Mouse (Mus musculus) brown adipose tissue, adult 24 weeks (tissue): ENCODE measurements around the gene Sppl2b. TPM values are rescaled to one million over a fixed set of nuclear protein-coding genes. Genes with fewer than 3 reads are reported as not detected.

Source experiments
- H3K27ac ChIP-seq: fragments of 200-500 bp; replicated peaks from 2 replicates; pipeline ENCODE4 v1.5.1; 2012; ENCODE audit warnings: low read depth, mild to moderate bottlenecking, low read length
- H3K4me1 ChIP-seq: fragments of 200-500 bp; 2 replicates; pipeline ENCODE4 v1.6.1; 2012; ENCODE audit warnings: low read length, mixed read lengths; ENCODE audit not compliant: control insufficient read depth, insufficient read depth, insufficient read length
- H3K4me3 ChIP-seq: fragments of 200-500 bp; 2 replicates; pipeline ENCODE4 v1.5.1; 2012; ENCODE audit warnings: low read depth, mild to moderate bottlenecking, low read length, moderate library complexity; ENCODE audit not compliant: insufficient read depth
- polyA plus RNA-seq: library from polyadenylated mRNA; stranded (reverse); fragments of >200 nt; gene quantifications from 2 replicates; pipeline ENCODE4 v1.2.4, GENCODE M21; 2012; ENCODE audit not compliant: missing spikeins, insufficient read depth, insufficient read length

Gene Sppl2b
- polyA plus RNA-seq, 1 experiment: 8.7 TPM

DNA sequence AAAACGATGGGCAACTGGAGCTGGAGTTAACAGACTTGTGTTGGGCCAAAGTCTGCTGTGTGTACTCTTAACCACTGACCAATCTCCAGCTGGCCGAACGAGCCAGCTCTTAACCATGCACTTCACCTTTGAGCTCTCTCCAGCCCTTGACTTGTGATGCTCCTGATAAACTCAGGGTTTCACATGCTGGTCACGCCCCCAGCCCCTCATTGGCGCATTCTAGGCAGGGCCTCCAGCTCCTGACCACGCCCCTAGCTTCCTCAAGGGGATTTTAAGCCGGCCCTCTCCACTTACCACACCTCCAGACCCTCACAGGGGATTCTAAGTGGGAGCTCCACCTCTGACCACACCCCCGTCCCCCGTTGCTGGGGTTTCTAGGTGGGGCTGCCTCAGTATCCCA lies 23.9 kb upstream of the Sppl2b start:
- Histone ChIP-seq H3K27ac (no peak overlapping the region), H3K4me3 (no peak overlapping the region), H3K4me1 (no peaks in the 10 kb centered on the region; the same call in 1 of the 2 replicates)

DNA sequence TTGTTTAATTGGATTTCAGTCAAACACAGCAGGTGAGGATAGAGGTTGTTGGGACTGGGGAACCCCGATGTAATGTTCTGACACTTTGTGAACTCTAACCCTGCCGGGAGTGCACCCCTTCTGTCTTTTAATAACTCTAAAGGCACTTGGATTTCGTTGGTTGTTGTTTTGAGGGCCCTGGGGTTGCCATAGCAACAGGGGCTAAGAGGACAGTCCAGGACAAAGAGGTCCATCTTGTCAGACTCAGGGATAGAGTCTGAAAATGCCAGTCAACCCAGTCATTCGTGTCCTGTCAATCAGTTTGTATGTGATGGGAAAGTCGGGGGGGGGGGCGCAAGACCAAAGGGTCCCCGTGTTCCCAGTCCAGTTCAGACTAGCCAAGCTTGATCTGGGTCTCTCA lies 22.3 kb upstream of the Sppl2b start:
- Histone ChIP-seq H3K4me3 (no peak overlapping the region), H3K4me1 (no peaks in the 10 kb centered on the region; the same call in 1 of the 2 replicates), H3K27ac (no peak overlapping the region)

DNA sequence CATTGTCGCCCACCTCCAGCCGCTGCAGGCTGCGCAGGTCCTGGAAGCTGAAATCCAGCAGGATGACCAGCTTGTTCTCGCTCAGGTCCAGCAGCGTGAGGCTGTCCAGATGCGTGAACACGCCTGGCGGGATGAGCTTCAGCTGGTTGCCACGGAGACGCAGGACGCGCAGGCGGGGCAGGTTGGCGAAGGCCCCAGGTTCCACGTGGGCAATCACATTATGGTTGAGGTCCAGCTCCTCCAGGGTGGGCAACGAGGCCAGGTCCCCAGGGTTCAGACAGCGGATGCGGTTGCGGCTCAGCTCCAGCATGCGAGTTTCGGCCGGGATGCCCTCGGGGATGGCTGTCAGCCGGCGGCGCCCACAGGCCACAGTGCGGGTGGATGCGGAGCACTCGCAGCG lies 19.5 kb upstream of the Sppl2b start:
- no peak overlapping the region for H3K27ac ChIP-seq
- no peaks in the 10 kb centered on the region for H3K4me1 ChIP-seq

DNA sequence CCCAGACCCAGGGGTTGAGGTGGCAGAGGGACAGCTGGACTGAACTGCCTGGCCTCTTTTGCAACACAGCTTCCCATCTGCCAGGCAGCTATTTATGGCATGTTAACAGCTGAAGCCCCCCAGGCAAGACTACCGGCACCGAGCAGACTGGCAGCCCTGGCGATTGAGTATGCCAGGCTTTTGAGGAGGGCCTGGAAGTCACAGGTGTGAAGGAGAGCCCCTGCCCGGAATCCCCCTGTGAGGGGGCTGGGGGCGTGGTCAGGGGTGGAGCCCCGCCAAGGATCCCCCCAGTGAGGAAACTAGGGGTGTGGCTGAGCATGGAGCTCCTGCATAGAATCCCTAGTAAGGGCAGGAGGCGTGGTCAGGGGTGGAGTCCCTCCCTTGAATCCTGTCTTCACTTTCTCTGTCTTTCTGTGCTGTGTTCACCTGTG lies 18.1 kb upstream of the Sppl2b start:
- H3K4me1 ChIP-seq: no peaks in the 10 kb centered on the region
- no peak overlapping the region for H3K27ac ChIP-seq
- no peak overlapping the region for H3K4me3 ChIP-seq

More for the DNA sequence above, 19.5 kb upstream of the Sppl2b start:
- no peak overlapping the region for H3K4me3 ChIP-seq

DNA sequence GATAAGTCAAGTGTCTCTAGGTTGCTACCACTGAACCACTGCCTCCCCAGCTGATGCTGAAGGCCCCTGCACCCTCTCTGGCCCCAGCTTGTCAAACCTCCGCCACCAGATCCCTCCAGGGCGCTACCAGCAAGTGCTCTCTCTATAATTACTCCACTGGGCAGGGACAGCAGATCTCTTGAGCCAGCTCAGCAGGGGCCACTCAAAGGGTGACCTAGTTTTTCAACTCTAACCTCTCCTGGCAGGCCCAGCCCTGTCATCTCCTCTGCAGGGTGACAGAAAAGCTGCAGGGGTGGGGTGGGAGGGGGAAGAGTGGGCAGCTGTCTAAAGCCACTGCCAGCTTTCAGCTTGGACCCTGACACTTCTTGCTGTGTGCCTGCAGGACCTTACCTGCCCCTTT lies 17.2 kb upstream of the Sppl2b start:
- H3K27ac ChIP-seq: no peak overlapping the region
- no peaks in the 10 kb centered on the region for H3K4me1 ChIP-seq
- H3K4me3 ChIP-seq: no peak overlapping the region

DNA sequence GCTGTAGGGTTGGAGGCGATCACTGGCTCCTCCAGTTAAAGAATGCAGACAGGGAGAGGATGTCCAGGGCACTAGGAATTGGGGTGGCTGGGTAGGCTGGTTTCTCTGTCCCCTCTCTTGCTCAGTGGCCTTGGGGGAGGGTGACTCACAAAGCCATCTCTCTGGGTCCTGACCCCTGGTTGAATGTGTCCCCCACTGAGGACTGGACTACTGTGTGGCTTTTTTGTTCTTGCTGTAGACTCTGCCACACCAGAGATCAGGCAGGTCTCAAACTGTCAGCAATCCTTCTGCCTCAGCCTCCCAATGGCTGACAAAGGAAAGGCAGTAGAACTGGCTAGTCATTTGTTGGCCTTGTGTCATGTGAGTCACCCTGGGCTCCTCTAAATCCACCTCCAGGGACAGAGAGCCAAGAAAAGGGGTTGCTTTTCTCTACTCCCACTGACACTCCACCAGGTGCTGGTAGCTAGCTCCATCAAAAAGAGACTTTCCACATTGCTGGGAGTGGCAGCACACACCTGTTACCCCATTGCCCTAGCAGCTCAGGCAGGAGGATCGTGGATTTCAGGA lies 16.6 kb upstream of the Sppl2b start:
- Histone ChIP-seq H3K4me3 (no peak overlapping the region), H3K4me1 (no peaks in the 10 kb centered on the region), H3K27ac (no peak overlapping the region)

DNA sequence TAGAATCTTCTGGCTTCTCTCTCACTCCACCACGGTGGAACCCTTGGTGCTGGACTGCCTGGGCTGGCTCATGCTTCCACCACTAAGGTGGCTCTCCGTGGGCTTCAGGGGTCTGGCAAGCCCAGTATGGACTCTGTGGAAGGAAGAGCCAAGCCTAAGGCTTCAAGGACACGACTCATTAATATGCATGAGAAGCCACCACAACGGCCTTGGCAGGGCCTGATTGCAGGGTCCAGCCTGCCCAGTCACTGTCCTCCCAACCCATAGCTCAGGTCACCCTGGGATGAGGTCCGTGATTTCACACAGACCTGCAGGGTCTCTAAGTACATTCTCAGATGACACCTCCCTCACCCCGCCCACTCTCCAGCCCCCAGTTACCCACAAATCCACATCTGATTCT lies 15.2 kb upstream of the Sppl2b start:
- no peak overlapping the region for H3K4me3 ChIP-seq
- H3K4me1 ChIP-seq: no peaks in the 10 kb centered on the region; the same call in 1 of the 2 replicates

DNA sequence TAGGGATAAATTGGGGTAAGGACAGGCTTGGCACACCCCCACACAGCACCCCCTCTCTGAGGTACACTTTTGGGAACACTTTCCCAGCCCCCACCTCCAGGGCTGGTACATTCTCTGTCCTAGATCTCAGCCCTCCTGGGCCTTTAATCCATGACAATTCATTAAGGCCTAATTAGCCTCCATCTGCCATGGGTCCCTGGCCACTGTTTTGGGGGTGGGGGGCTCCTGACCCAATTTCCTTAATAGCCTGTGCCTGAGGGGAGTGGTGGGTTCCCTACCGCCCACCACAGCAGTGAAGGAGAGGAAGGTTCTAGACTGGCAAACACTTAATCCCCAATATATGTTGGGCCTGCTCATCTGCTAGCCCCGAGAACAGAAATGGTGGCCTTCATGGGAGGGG lies 13.4 kb upstream of the Sppl2b start:
- no peak overlapping the region for H3K27ac ChIP-seq
- no peaks in the 10 kb centered on the region; the same call in 1 of the 2 replicates for H3K4me1 ChIP-seq
- no peak overlapping the region for H3K4me3 ChIP-seq

More for the DNA sequence above, 15.2 kb upstream of the Sppl2b start:
- H3K27ac ChIP-seq: no peak overlapping the region

DNA sequence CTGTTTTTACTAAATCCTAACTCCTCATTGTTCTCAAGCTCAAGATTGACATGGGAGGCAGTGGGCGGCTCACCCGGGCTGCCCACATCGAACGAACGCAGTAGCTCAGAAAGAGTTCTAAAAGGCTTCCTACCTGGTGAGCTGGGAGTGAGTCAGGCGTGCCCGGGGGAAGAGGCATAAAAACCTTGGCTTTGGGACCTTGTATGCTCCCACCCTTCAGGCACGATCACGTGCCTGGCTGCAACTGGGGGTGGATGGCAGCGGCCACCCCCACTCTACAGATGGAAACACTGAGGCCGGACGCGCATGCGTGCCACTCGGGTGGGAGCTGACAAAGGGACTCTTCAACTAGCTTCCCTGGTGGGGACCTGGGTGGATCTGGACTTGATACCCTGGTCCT lies 12.7 kb upstream of the Sppl2b start:
- Histone ChIP-seq H3K27ac (no peak overlapping the region), H3K4me3 (no peak overlapping the region), H3K4me1 (no peaks in the 10 kb centered on the region; the same call in 1 of the 2 replicates)

DNA sequence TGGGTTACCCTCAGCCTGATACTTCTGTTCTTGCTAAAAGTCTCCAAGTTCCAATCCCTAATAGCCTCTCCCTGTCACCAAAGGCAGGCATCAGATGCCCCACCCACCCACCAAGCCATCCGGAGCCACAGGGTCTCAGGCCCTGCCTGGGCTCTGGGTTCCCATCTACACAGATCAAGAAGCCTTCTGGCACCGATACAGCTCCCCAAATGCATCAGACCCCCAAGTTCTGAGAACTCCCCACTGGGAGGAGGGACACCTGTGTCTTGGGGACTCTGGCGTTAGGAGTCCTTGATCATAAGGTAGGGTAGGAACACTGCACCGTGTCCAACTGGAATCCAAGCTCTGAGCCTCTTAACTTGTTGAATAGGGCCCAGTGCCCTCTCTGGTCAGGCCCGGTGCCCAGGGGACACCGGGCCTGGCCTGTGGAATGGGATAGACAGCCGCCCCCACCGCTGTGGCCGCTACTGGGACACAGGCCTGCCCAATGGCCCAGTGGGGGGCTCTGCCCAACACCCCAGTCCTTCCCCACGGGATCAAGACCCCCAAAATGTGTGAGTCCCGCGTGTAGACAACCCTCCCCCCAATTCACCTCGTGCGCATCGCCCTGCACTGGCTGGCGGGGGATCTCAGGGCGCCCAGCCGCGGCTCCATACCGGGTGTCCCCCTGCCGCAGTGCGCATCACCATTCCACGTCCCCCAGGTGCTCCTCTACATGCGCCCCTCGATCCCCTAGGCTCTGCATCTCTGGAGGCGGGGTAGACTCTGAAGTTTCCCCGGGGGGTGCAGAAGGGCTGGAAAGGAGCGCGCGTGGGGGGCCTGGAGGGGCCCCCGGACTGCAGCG lies 11.8 kb upstream of the Sppl2b start:
- no peak overlapping the region for H3K4me3 ChIP-seq
- H3K27ac ChIP-seq: no peak overlapping the region
- H3K4me1 ChIP-seq: no peaks in the 10 kb centered on the region; the same call in 1 of the 2 replicates

DNA sequence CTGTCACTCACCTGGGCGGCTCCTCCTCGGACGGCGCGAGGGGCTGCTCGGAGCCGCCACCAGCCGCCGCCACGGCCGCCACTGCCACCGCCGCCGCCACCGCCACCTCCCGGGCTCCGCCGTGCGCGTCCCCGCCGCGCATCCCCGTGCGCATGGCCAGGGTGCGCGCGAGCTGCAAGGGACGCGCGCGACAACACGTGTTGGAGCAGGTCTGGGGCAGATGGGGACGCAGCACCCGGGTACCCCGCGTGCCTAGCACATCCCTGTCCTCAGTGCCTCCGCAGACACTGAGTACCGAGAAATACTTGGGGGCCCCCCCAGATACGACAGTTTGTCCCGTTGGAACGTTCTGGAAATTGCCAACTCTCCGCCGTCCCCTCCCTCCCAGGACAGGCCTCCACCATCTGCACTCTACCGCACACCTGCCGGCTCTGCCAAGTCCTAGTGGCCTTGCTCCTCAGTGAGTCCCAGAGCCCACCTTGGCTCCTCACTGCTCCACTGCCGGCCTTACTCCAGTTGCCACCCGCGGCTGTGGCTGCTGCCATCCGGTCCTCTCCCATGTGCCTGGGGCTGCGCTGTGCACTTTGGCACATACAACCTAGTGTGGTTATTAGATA lies 11.0 kb upstream of the Sppl2b start, which contains the start of gene Lingo3:
Gene Lingo3, minus strand, starts transcription at position 109 of the 617 bp plus-strand sequence.
- Histone ChIP-seq H3K4me1 (no peaks in the 10 kb centered on the region; the same call in 1 of the 2 replicates), H3K27ac (no peak within 1 kb of the TSS), H3K4me3 (no peak within 1 kb of the TSS; the same call in 1 of the 2 replicates)

DNA sequence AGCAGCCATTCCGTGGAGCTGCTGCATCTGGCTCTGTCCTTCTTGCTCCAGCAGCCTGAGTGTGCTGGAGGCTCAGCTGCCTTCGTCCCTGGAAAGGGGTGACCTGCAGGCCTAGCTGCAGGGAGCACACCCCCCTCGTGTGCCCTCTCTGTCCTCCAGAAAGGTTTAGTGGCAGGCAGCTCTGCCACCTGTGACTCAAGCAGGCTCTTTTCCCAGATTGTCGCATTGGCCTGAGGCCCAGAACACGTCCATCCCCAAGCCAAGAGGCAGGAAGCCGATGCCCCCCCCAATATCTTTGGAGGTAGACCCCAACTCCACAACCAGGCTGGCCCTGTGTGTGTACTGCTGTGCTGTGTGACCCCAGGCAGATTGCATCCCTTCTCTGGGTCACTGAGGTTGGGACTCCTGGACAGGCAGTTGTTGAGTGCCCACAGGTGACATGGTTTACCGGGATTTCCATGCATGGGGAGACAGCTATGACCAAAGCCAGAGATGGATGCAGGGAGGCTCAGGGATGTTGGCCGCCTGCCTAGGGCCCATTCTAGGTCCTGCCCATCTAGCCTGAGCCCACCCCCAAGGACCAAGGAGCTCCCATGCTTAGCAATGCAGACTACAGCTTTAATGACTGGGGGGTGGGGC lies 9.9 kb upstream of the Sppl2b start:
- no peaks in the 10 kb centered on the region; the same call in 1 of the 2 replicates for H3K4me1 ChIP-seq
- H3K27ac ChIP-seq: no peak overlapping the region
- H3K4me3 ChIP-seq: no peak overlapping the region

DNA sequence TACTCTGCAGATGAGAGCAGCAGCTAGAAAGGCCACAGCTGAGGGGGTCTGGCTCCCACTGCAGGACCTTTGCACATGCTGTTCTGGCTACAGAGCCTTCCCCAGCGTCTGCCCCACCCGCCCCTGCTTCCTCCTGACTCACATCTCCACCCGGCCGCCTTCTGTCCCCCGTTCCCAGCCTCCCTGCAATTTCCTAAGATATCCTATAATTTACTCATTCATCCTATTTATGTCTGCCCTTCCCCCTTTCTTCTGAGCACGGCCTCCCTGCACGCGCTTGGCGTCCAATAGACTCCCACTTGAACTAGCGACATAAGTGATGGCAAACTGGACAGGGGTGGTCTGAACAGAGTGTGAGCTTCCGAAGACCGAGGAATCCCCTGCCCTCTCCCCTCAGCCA lies 9.3 kb upstream of the Sppl2b start:
- no peak overlapping the region for H3K27ac ChIP-seq
- H3K4me1 ChIP-seq: no peaks in the 10 kb centered on the region; the same call in 1 of the 2 replicates

DNA sequence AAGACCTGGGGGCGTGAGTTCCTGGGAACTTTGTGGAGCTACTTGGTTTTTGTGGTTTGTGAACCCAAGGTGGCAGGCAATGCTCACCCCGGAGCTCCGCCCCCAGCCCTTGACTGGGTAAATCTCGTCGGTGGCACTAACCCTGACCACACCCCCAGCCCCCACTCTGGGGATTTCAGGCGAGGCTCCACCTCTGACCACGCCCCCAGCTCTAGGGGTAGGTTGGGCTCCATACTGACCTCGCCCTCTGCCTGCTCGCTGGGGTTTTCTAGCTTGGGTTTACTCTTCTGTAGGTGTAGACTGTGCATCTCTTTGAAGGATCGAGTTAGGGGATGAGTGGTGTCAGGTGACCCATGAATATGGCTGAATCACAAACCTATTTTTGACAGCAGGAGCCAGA lies 6.5 kb upstream of the Sppl2b start:
- Histone ChIP-seq H3K4me3 (no peak overlapping the region), H3K27ac (no peak overlapping the region), H3K4me1 (no peaks in the 10 kb centered on the region; the same call in 1 of the 2 replicates)

More for the DNA sequence above, 9.3 kb upstream of the Sppl2b start:
- no peak overlapping the region for H3K4me3 ChIP-seq

DNA sequence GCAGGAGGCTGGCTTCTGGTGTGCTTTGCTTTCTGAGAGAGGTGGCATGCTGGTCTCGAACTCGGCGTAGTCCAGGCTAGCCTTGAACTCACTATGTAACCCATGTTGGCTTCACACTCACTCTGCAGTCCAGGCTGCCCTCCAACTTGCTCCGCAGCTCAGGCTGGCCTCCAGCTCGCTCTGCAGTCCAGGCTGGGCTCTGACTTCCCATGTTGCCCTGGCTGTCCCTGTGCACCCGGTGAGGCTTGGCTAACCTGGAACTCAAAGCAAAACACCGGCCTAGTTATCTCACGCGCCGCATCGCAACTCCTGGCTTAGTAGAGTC lies 636 bp downstream of the Sppl2b start:
- H3K4me3 ChIP-seq: peak overlapping the region; percentile 62
- H3K27ac ChIP-seq: no peak overlapping the region
- H3K4me1 ChIP-seq: peaks cover 6% of the 10 kb centered on the region
